Mouse (Mus musculus) right cerebral cortex, postnatal 10 days (tissue): Measurements from ENCODE around the gene Crybb1.

ENCODE experiments used
- DNase-seq, 2 experiments: peaks; one replicate each; pipeline ENCODE4 v3.0.0; 2021; ENCODE audit warnings: low spot score in 2 of 2

The Crybb1 gene

DNA sequence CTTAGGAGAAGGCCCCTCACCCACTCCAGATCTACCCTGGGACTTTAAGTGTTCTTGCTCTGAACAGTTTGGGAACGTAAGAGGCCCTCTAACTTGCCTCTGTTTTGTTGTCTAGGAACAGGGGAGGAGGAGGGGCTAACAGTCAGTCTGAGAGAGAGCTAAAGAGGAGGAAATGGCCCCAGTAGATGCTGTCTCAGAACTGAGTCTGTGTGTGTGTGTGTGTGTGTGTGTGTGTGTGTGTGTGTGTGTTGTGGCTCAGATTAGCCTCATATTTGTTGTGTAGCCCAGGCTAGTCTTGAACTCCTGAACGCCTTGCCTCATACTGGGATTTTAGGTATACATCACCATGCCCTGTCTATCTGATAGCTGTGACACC, 31.0 kb downstream of the Crybb1 start:
- DNase-seq: no peak

DNA sequence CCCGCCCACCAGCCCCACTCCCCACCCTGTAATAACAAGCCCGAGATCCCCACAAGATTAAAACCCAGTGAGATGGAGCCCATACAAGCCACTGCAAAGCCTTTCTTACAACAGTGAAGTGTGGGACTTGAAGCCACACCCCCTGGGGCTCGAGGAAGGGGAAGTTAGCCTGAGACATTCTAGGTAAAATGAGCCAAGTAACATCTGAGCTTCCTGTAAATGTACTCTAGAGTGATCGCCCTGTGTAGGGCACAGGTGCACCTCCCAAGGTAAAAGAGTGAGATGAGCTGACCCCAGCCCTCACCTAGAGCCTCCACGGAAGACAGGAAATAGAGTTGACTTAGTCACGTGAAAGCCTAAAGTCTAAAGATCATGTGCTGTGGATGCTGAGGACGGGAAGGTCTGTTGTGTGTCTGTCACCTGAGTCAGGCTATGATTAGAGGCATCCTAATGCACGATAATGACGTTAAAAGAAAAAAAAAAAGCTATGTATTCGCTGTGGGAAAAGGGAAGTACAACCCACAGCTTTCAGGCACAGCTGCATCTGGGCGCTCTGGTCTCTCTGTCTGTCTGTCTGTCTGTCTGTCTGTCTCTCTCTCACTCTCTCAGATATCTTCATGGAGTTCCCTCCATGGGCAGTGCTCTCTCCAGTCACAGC, 31.5 kb downstream of the Crybb1 start:
- no peak for DNase-seq

DNA sequence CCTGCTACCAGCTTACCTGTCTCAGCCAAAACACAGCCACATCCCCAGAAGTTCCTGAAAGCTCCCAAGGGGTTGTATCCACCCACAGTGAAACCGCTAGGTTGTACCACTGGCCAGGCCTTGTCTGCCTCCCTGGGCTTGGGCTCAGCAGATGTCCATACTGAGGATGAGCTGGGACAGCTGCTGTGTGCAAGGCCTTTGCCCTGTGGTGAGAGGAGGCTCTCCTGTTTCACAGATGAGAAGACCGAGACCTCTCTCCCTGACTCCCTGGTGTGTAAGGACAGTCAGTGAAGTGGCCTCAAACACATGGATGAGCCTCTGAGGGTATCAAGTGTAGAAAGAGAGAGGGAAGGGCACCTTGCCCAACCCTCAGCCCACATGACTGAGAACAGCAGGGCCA, 32.0 kb downstream of the Crybb1 start:
- no peak for DNase-seq

DNA sequence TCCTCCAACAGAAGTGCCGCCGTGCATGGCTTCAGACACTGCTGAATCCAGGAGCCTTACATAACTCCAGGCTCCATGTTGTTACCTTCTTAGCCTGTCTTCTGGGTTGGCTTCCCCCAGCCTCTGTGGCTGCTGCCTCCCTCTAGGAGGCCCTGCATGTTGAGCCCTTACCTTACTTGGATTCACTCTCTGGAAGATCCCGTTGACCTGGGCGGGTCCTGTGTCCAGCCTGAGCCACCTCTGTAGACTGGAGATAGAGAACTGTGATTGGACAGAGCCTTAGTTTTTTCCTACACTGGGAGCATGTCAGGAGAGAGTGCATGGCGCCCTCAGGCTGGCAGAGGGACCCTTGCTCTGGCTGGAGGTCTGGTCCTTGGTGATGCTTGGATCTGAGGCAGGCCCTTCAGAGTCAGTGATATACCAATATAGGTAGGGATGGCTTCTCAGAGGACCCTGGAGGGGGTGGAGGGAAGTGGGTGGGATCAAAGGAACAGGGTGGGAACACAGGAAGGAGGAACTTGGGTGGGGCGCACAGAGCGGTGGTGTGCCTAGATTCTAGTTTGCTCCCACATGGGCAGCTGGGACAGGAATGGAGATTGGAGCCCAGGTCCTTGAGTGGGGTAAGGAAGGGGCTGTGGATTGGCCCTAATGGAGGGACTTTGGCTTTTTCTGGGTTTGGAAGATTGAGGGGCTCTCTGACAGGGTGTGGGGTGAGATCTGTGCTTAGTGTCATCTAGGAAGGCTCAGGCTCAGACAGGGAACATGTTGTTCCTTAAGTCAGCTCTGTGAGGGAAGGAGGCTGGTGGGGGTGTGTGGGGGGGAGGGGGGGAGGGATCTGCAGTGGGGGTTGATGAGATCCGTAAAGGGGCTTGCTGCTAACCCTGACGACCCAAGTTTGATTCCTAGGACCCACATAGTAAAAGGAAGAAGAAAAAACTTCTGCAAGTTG, 32.9 kb downstream of the Crybb1 start:
- no peak for DNase-seq

DNA sequence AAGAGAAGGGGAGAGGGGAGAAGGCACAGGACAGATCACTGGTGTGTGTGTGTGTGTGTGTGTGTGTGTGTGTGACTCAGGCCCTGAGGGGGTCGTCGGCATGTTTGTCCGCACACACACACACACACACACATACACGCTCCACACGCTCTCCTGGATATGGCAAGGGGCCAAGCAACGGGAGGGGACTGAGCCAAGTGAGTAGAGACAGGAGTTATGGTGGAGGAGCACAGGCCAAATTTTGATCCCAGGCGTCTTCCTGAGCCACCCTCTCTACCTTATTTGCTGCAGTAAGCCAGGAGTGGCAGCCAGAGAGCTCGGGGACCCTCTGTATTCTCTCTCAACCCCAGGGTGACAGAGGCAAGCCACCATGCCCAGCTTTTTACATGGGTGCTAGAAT, 33.6 kb downstream of the Crybb1 start:
- no peak for DNase-seq

DNA sequence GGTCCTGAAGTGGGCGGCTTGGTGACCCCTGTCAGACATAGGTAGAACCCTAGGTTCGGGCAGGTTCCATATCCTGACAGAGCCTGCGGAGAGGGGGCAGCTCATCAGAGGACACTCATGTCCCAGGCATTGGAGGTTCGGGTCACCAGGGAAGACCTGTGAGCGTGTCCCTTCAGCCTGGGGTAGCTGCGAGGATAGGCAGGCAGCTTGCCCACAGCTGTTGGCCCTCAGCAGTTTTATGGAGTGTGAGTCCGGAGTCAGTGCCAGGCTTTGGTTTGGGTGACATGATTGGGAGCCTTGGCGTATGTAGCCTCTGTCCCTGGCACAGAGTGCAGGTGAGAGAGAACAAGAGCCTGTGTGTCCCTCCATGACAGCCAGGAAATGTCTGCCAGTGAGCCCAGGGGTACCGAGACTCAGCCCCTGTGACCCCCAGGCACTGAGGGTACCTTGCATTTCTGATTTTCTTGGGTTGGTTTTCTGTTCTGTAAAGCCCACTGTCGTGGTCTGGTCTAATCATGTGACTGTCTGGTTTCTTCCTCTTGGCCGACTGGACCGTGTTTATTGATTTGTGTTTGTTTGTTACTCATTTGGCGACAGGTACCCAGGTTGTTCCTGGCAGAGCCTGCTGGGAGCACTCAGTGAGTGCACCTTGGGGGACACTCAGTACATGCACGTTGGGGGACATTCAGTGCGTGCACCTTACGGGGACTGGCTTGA, 34.4 kb downstream of the Crybb1 start:
- DNase-seq: no peak

DNA sequence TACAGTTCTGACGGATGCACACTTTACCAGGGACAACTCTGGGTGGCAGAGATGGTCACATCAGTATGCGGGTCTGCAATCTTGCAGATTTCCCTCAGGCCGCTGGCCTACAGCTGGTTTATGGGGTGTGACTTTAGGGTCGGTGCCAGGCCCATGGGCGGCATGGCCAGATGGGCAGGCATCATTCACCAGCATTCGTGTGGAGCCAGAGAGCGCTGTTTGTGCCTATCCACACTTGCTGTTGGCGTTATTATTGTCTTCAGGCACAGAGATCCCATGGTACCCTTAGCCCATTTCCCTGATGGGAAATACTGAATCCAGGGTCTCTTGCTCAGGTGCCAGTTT, 34.9 kb downstream of the Crybb1 start:
- DNase-seq: no peak

DNA sequence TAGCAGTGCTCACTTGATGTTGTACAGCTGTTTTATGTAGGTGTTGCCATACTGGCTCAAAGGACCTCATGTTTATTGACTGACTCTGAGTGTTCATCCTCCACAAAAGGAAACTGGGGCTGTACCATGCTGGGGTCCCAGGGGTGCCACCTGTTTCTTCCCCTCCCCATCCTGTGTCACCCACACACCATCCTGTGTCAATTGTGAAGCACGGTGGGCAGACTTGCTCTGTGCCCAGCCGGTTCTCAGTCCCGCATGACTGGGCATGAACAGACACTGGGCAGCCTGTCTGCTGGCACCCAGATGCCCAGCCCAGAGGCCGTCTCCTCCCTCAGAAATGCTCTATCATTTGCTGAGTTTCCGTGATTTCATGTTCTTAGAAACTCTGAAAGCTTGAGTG, 36.3 kb downstream of the Crybb1 start:
- no peak for DNase-seq

DNA sequence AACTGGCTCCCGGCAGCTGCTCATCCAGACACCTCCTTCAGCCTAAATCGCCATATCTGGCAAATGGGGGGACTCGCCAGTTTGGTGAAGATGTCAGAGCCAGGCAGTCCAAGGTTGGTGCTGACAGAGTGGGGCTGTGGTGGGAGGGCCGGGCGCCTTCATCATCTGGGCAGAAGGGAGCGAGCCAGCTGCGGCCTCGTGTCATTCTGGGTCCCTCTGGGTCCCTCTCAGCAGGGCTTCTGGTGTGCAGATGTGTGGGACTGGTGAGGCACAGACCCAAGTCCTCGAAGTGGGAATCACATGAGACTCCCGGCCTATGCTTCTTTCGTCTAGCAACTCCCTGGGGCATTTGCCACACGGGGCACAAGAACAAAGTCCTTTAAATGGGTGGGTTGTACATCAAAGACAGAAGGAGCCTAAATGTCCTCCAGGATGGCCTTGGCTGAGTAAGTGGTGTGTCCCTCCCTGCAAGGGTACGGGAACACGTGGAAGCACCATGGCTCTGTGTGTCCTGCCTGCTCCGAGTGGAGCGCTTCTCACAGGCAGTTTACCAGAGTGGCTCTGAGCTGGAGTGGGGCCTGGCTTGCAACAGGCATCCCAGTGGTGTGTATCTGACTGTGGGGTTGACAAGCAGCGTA, 36.8 kb downstream of the Crybb1 start:
- DNase-seq: no peak

DNA sequence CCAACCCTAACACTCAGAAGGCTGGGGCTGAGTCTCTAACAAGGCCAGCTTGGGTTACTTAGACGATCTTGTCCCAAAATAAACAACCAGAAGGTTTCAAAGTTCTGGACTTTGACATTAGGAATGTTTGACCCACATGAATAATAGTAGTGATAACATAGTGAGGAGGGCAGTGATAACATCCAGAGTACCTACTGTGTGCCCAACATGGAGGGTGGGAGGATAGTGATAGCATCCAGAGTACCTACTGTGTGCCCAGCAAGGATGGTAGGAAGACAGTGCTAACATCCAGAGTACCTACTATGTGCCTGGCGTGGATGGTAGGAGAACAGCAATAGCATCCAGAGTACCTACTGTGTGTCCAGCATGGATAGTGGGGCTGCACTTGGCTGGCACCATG, 38.2 kb downstream of the Crybb1 start:
- DNase-seq: no peak

DNA sequence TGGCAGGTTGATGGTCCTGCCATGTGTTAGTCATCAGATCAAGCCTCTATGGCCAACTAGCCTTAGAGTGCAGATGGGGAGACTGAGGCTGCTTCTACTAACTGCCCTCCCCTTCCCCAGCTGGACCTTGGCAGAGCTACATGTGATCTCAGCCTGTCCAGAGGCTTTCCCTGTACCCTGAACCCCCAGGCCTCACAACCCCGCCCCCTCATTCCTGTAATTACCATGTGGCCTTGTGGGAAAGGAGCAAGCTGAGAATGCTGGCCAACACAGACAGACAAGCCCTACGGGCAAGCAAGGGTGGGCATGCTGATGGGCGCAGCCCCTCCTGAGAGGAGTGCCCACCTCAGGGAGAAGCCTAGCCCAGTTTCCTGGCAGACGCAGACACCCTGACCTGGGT, 39.1 kb downstream of the Crybb1 start:
- no peak for DNase-seq

DNA sequence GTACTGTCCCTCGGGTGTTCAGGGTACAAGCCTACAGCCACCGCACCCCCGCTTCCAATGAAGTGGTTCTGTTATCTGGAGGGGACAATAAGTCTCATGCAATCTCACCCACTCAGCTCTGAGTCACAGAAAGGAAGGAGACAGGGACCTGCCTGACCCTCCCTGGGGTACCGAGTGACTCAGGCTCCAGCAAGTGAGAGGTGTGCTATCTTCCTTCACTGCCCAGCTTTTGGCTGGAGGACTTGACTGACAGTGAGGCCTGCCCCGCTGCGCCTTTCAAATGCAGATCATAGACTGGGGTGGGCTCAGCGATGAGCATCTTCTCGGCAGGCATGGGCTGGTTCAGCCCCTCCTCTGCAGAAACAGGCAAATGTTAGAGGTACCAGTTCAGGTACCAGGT, 39.5 kb downstream of the Crybb1 start:
- no peak for DNase-seq

DNA sequence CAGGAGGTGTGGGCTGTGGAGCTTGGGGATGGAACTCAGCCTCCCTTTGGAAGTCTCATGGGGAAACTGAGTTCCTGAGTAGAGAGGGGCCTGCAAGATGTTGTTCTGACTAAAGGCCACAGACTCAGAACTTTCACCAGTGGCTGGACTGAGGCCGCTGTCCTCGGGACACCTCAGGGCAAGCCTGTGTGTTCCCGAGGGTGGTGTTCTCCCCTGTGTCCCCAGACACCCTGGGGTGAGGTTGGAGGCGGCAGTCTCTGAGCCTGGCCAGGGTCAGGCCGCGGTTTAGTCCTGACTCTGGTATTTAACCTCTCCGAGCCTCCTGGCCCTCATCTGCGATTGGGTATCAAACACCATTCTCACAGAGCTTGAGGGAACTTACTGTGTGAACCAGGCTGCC, 39.9 kb downstream of the Crybb1 start:
- DNase-seq: no peak

DNA sequence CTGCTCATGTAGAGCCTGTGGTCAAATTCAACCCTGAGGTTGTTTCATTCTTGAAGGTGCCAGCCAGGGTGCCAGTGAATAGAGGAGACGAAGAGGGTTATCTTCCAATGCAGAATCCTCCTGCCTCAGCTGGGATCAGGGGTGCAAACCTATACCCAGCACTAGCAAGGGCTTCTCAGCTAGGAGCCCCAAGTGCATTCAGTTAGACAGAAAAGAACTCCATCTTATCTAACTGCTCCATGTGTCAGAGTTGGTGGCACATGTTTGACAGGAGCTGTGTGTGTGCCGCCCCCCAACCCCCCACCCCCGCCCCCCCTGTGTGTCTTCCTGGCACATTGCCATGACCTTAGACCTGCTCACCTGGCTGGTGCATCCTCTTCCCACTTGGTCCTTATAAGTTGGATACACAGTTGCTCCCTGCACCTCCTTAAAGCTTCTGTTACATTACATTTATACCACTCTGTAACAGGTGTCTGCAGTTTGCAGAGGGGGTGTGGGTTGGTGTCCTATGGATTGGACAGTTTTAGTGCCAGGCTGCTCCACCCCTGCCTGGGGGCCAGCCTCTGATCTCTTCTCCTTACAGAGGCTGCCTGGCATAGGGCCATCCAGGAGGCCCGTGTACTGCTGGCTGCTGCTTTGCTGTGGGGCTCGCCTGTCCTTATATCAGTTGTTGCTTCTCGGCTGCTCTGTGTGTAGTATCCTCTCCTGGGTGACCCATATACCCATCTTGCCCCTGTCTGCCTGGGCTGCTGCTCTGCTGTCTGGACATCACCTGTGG, 41.0 kb downstream of the Crybb1 start:
- no peak for DNase-seq

DNA sequence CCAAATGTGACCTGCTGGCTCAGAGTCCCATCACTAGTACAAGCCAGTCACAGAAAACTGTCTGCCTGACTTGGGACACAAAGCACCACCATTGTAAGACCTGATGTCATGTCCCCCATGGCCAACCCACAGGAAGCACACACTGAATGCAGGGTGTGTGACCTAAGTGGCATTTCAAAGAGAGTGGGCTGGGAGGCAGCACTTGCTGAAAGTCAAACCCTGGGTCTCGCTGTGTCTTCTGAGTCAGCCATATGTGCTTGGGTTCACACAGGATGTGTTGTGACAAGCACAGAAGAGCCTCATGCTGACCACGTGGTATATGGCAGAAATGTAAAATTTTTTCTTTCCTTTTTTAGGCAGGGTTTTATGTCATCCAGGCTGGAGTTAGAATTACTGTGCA, 41.6 kb downstream of the Crybb1 start:
- no peak for DNase-seq

DNA sequence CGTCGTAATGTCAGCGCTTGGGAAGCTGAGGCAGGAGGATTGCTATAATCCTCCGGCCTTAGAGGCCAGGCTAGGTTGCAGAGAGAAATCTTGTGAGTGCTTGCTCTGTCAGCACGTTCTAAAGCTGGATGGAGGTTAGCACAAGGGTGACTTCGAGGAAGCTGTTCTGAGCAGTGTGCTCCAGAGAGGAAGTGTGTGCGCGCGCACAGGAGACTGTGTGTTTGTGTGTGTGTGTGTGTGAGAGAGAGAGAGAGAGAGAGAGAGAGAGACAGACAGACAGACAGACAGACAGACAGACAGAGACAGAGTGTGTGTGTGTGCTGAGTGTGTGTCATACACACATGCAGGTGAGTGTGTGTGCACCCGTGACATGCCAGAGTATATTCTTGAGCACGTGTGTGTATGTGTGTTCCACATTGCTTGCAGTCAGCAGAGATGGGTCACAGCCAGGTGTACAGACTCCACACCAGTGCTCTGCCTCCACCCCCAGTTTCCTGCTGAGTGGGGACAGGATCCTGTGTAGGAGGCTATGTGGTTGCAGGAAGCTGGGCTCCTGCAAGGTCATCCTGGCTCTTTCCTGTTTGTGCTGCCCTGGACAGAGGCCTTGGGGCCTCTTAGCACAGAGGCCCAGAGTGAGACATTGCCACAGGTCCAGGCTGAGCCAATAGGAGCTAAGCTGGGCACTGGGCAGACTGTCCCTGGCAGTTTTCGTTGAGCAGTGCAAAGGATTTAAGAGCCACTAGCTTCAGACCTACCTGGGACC, 42.8 kb downstream of the Crybb1 start:
- no peak for DNase-seq

DNA sequence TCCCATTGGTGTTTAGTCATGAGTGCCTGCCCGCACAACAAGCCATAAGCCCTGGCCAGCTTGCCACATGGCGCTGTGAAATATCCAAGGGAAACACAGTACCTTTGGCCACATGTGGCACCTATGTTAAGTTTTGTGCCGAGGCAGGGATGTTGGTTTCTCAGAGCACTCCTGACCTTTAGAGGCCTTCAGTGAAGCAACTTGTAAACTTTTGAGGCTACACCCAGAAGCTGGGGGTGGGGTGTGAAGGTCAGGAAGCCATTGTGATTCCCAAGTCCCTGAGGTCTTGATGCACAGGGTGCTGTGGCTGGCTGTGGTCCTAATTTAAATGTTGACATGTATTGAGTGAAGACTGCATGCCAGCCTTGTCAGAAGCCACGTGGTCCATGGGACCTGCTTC, 43.8 kb downstream of the Crybb1 start:
- DNase-seq: no peak

DNA sequence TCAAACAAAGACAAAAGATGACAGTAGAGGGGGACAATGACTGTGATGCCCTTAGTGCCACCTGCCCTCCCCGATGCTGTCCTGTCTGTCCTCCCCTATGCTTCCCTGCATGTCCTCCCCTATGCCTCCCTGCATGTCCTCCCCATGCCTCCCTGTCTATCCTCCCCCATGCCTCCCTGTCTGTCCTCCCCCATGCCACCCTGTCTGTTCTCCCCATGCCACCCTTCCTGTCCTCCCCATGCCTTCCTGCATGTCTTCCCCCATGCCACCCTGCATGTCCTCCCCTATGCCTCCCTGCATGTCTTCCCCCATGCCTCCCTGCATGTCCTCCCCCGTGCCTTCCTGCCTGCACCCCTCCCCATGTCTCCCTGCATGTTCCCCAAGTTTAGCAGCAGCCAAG, 44.5 kb downstream of the Crybb1 start:
- no peak for DNase-seq

DNA sequence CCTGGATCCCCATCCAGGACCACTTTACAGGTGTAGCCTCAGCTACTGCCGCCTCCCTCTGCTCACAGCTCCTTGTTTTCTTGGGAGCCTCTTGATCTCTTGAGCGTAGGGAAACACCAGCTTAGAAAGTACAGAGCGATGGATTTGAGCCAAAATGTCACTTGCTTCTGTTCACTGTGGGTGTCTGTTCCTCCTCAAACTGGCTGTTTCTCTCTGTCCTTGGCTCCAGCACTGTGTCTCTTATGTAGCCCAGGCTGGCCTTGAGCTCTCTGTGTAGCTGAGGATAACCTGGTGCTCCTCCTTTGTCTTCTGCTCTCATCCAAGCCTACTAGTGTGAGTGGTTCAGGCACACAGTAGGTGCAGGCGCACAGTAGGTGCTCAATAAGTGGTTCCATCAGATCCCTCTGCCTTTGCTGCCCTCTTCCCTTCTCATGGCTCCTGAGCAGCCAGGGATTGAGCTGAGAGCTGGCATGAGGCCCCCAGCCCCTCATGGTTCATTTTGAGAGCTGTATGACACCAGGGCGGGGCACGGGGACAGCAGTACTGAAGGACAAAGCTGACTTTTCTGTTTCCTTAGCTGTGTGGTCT, 45.2 kb downstream of the Crybb1 start:
- no peak for DNase-seq

DNA sequence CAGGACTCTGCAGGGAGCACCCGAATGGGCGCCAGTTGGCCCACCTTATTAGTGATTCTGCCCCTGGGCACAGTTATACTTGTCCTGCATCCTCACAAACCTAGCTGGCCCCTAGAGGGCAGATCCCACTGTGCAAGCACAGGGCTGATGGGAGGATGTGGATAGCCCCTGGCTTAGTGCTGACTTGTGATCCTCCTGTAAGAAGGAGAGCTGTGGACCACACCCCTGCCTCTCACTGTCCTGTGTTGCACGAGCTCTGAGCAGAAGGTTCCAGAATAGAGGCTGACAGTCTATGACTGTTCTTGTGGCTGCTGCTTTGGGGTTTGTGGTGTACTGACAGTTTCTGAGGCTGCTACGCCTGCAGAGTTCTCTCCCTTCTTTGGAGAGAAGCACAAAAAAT, 46.1 kb downstream of the Crybb1 start:
- DNase-seq: no peak
